Mouse (Mus musculus): ENCODE data around the gene Bmpr2.

Gene Bmpr2

DNA sequence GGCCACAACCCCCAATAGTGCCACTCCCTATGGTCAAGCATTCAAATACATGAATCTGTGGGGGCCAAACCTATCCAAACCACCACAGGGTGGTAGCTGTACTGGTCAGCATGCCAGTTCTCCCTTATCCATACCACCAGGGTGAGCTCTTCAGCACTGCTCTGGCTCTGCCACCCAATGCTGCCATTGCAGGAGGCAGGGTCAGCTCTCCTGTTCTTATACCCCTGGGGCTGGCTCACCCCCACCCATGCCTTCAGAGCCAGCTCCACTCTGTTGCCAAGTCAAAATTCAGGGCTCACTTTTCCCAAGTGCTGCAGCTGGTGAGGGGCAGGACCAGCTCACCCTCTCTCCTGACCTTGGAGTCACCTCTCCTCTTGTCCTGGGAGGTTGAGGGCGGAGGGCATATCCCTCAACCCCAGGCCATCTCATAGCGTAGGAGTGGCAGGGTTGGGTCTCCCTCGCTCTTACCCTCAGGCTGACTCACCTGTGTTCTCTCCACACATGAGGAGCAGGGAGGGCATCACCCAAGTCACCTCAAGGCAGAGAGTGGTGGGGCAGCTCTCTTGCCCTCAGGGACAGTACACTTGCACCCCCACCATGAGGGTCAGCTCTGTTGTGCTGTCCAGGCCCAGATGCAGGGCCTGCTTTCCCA, 162.9 kb downstream of the Bmpr2 start:
- DNase-seq (ENCODE audit: low read depth, low spot score): no peak

GRCm38 (mm10) chr1:59927131-59927680, 164.0 kb downstream of the Bmpr2 start:
- no peak for DNase-seq (ENCODE audit: low read depth, low spot score)

Data from brain, embryonic 18.5 days (tissue).